Mouse (Mus musculus): ENCODE data around the gene Olfr1214. TPM values are rescaled to one million over a fixed set of nuclear protein-coding genes. Genes with fewer than 3 reads are reported as not detected.
"Not testable (repeated sequence)": the region's sequence is repeated elsewhere in the genome, so short reads cannot be mapped to it uniquely, and the experiment has no call there.

Gene Olfr1214
- polyA plus RNA-seq (2014; fragmentation: Nextera tagmentation; extraction: Ambion mirVana): not detected in 2 replicates

DNA sequence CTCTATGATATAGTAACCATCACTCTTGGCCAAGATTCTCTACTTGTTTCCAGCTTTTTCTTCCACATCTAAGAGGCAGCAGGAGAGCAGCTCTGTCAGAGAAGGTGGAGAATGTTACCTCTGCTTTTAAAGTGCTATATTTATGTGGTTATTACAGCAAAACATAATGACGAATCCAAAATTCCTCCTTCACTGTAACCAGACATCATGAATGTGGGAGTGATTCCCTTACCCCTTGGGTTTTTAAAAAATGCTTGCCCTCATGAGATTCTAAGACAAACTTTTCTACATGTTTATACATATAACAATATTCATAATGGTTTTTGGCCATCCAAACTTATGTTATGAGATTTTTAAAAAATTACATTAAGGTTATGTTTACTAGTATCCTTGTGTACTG lies at the start of gene Olfr1214:
Gene Olfr1214 (minus strand): TSS at position 101 of the 400 bp plus-strand sequence.
- H3K4me3 ChIP-seq (ENCODE audit: low read depth, low read length): no peak within 1 kb of the TSS

DNA sequence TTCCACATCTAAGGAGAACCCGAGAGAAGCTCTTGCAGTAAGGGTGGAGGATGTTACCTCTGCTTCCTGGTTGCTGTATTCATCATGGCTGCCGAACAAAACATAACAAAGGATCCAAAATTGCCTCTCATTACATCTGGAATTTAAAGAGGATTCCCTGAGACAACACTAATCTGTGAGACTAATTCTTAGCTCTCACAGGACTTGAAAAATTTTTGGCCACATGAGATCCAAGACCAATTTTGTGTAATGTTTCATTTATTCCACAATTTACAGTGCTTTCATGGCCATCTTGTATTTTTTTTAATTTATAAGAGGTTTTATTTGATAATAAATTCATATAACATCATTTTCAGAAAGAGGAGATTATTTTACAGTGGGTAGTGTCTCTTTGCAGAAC lies 39.5 kb upstream of the Olfr1214 start, which contains the start of gene Olfr1217:
Gene Olfr1217 (minus strand): TSS at position 101 of the 400 bp plus-strand sequence.
- Histone ChIP-seq H3K4me1 (replicated peaks; ENCODE audit: control insufficient read depth, insufficient read depth, low read length) (no peaks in the 10 kb centered on the region), H3K36me3 (ENCODE audit: control insufficient read depth, insufficient read depth, low read length) (no peaks in the 10 kb centered on the region), H3K27me3 (ENCODE audit: control insufficient read depth, insufficient read depth, low read length) (no peaks in the 10 kb centered on the region), H3K27ac (ENCODE audit: low read depth, low read length) (no peak within 1 kb of the TSS), H3K9me3 (ENCODE audit: control insufficient read depth, low read length) (no peaks in the 10 kb centered on the region), H3K9ac (ENCODE audit: low read depth, low read length) (no peak within 1 kb of the TSS), H3K4me2 (replicated peaks; ENCODE audit: low read depth, low read length) (no peak within 1 kb of the TSS), H3K4me3 (ENCODE audit: low read depth, low read length) (no peak within 1 kb of the TSS)
- no peak for ATAC-seq (ENCODE audit: low FRiP score)
- WGBS: 69% methylated on average over 2 of the region's 2 CpGs
- DNase-seq (ENCODE audit: low spot score): no peak

More for the DNA sequence above, at the start of gene Olfr1214:
- Histone ChIP-seq H3K9ac (ENCODE audit: low read depth, low read length) (no peak within 1 kb of the TSS), H3K9me3 (ENCODE audit: control insufficient read depth, low read length) (no peaks in the 10 kb centered on the region), H3K27ac (ENCODE audit: low read depth, low read length) (no peak within 1 kb of the TSS), H3K27me3 (ENCODE audit: control insufficient read depth, insufficient read depth, low read length) (no peaks in the 10 kb centered on the region), H3K4me2 (replicated peaks; ENCODE audit: low read depth, low read length) (no peak within 1 kb of the TSS), H3K4me1 (replicated peaks; ENCODE audit: control insufficient read depth, insufficient read depth, low read length) (no peaks in the 10 kb centered on the region), H3K36me3 (ENCODE audit: control insufficient read depth, insufficient read depth, low read length) (no peaks in the 10 kb centered on the region)
- DNase-seq (ENCODE audit: low spot score) (no peak), ATAC-seq (ENCODE audit: low FRiP score) (no peak)
- WGBS: 94% methylated on average over 1 of the region's 1 CpGs

DNA sequence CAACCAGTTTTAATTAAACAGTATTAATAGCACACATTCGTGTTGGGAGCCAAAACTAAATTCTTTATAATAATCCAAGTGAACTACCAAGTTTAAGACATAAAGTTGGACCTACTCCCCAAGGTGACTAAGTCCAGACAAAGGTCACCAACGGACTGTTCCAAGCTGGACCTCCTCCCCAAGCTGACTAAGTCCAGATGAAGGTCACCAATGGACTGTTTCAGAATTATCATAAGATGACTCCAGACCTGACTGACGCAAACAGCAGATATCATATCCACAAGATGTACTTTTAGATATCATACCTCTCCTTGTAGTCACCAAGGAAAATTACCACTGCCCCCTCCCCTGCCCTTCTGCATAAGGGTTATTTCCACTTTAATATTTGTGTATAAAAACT lies 29.0 kb upstream of the Olfr1214 start:
- H3K36me3 ChIP-seq (ENCODE audit: control insufficient read depth, insufficient read depth, low read length); H3K9me3 ChIP-seq (ENCODE audit: control insufficient read depth, low read length); H3K27ac ChIP-seq (ENCODE audit: low read depth, low read length); H3K27me3 ChIP-seq (ENCODE audit: control insufficient read depth, insufficient read depth, low read length); H3K4me3 ChIP-seq (ENCODE audit: low read depth, low read length); ATAC-seq (ENCODE audit: low FRiP score); H3K9ac ChIP-seq (ENCODE audit: low read depth, low read length); H3K4me2 ChIP-seq (replicated peaks; ENCODE audit: low read depth, low read length); DNase-seq (ENCODE audit: low spot score); H3K4me1 ChIP-seq (replicated peaks; ENCODE audit: control insufficient read depth, insufficient read depth, low read length): not testable (repeated sequence)
- 74% methylated on average over 3 of the region's 3 CpGs for WGBS

DNA sequence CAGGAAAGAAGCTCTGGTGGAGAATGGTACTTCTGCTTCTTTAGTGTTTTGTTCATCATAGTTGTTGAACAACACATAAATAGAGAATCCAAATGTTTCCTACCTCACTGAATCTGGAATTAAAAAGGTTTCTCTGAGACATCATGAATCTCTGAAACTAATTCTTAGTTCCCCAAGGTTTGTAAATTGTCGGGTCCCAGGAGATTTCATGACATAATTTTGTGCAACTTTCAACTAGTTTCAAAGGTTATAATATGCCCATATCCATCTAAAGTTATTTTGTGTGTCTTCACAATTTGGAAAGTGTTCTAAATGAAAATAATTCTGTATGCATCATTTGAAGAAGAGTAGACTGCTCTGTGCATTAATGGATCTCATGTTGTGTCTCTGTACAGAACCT lies 25.8 kb upstream of the Olfr1214 start, which contains the start of gene Olfr1216:
Gene Olfr1216 (minus strand): TSS at position 101 of the 400 bp plus-strand sequence.
- no peaks in the 10 kb centered on the region for H3K4me1 ChIP-seq (replicated peaks; ENCODE audit: control insufficient read depth, insufficient read depth, low read length)
- 88% methylated on average over 1 of the region's 1 CpGs for WGBS
- no peak within 1 kb of the TSS for H3K27ac ChIP-seq (ENCODE audit: low read depth, low read length)
- H3K9me3 ChIP-seq (ENCODE audit: control insufficient read depth, low read length): no peaks in the 10 kb centered on the region
- H3K9ac ChIP-seq (ENCODE audit: low read depth, low read length): no peak within 1 kb of the TSS
- no peaks in the 10 kb centered on the region for H3K27me3 ChIP-seq (ENCODE audit: control insufficient read depth, insufficient read depth, low read length)
- H3K4me2 ChIP-seq (replicated peaks; ENCODE audit: low read depth, low read length): no peak within 1 kb of the TSS
- ATAC-seq (ENCODE audit: low FRiP score) (no peak), DNase-seq (ENCODE audit: low spot score) (no peak)
- H3K36me3 ChIP-seq (ENCODE audit: control insufficient read depth, insufficient read depth, low read length): no peaks in the 10 kb centered on the region
- no peak within 1 kb of the TSS for H3K4me3 ChIP-seq (ENCODE audit: low read depth, low read length)

DNA sequence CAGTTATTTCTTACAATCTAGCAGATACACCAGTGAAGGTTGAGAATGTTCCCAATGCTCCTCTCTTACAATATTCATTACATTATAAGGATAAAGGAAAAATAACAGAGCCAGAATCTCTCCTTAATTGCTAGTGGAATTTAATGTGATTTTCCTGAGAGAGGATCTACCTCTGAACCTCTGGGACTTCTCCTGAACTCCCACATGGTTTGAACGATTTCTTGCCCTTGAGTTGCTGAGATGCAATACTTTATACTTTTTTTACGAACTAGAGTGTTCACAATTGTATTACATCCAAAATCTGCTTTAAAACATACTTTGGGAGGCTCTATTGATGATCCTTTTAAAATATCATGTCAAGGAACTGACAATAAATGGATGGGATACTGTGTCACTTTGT lies 14.4 kb upstream of the Olfr1214 start, which contains the start of gene Olfr1215:
Gene Olfr1215 (minus strand): TSS at position 101 of the 400 bp plus-strand sequence.
- no peak within 1 kb of the TSS for H3K9ac ChIP-seq (ENCODE audit: low read depth, low read length)
- no peaks in the 10 kb centered on the region for H3K36me3 ChIP-seq (ENCODE audit: control insufficient read depth, insufficient read depth, low read length)
- no peaks in the 10 kb centered on the region for H3K4me1 ChIP-seq (replicated peaks; ENCODE audit: control insufficient read depth, insufficient read depth, low read length)
- H3K4me2 ChIP-seq (replicated peaks; ENCODE audit: low read depth, low read length): no peak within 1 kb of the TSS
- WGBS: 74% methylated on average over 2 of the region's 2 CpGs
- H3K4me3 ChIP-seq (ENCODE audit: low read depth, low read length): no peak within 1 kb of the TSS
- DNase-seq (ENCODE audit: low spot score) (no peak), ATAC-seq (ENCODE audit: low FRiP score) (no peak)
- no peak within 1 kb of the TSS for H3K27ac ChIP-seq (ENCODE audit: low read depth, low read length)
- no peaks in the 10 kb centered on the region for H3K9me3 ChIP-seq (ENCODE audit: control insufficient read depth, low read length)
- H3K27me3 ChIP-seq (ENCODE audit: control insufficient read depth, insufficient read depth, low read length): no peaks in the 10 kb centered on the region

DNA sequence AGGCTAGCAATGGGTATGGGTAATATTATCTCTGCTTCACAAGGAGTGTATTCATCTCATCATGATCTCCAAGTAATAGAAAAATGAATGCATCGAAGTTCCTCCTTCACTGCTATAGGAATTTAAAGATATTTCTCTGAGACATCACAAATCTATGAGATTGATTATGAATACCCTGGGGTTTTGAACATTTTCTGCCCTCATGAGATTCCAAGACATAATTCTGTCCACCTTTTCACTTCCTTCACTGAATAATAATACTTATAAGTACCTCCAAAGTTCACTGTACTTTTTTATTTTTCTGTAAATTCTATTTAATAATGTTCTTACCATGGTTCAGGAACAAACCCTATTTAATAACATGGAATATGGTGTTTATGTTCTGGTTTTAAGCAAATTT lies 12.3 kb downstream of the Olfr1214 start, which contains the start of gene Gm13762:
Gene Gm13762 (minus strand): TSS at position 101 of the 400 bp plus-strand sequence.
- DNase-seq (ENCODE audit: low spot score): no peak
- Histone ChIP-seq H3K4me2 (replicated peaks; ENCODE audit: low read depth, low read length) (no peak within 1 kb of the TSS), H3K27me3 (ENCODE audit: control insufficient read depth, insufficient read depth, low read length) (no peaks in the 10 kb centered on the region), H3K36me3 (ENCODE audit: control insufficient read depth, insufficient read depth, low read length) (no peaks in the 10 kb centered on the region), H3K9ac (ENCODE audit: low read depth, low read length) (no peak within 1 kb of the TSS), H3K9me3 (ENCODE audit: control insufficient read depth, low read length) (no peaks in the 10 kb centered on the region), H3K4me3 (ENCODE audit: low read depth, low read length) (no peak within 1 kb of the TSS), H3K4me1 (replicated peaks; ENCODE audit: control insufficient read depth, insufficient read depth, low read length) (no peaks in the 10 kb centered on the region), H3K27ac (ENCODE audit: low read depth, low read length) (no peak within 1 kb of the TSS)
- WGBS: 84% methylated on average over 1 of the region's 1 CpGs
- ATAC-seq (ENCODE audit: low FRiP score): no peak

DNA sequence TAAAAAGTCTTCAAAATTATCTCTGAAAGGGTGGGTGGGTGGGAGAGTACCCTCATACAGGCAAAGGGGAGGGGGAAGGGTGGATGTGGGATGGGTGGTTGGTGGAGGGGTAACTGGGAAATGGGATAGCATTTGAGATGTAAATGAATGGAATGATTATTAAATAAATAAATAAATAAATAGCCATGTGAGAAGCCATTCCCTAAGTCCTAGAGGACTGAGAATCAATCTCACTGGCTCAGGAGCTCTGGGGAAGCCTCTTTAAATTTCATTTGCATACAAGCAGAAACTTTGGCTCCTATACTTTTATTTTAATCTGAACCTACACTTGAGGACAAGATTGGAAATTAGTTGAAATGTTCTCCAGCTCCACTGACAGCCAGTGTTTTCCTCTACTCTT lies 38.8 kb downstream of the Olfr1214 start, which contains the start of gene Olfr1212:
Gene Olfr1212 (plus strand): TSS at position 301 of the 400 bp plus-strand sequence.
- Histone ChIP-seq H3K4me3 (ENCODE audit: low read depth, low read length) (no peak within 1 kb of the TSS), H3K4me1 (replicated peaks; ENCODE audit: control insufficient read depth, insufficient read depth, low read length) (no peaks in the 10 kb centered on the region)

DNA sequence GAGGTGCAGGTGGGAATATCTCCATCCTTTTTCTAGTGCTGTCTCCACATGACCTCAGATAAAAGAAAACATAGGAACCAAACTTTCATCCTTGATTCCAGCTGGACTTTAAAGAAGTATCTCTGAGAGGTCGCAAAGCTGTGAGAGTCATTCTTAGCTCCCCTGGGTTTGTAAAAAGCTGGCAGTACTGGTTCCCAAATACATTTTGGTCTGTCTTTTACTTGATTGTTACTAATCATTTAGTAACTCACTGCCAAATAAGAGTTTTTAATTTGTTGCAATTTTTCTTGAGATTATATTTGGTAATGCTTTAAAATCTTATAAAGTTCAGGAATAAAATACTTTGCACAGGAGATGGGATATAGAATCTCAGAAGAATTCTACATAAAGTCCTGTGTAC lies 54.4 kb downstream of the Olfr1214 start, which contains the start of gene Olfr1211:
Gene Olfr1211 (minus strand): TSS at position 101 of the 400 bp plus-strand sequence.
- WGBS: 97% methylated on average over 1 of the region's 1 CpGs

More for the DNA sequence above, 38.8 kb downstream of the Olfr1214 start, which contains the start of gene Olfr1212:
- DNase-seq (ENCODE audit: low spot score): no peak
- no peak within 1 kb of the TSS for H3K27ac ChIP-seq (ENCODE audit: low read depth, low read length)
- no peak within 1 kb of the TSS for H3K4me2 ChIP-seq (replicated peaks; ENCODE audit: low read depth, low read length)
- H3K27me3 ChIP-seq (ENCODE audit: control insufficient read depth, insufficient read depth, low read length): no peaks in the 10 kb centered on the region
- ATAC-seq (ENCODE audit: low FRiP score): no peak
- H3K9ac ChIP-seq (ENCODE audit: low read depth, low read length): no peak within 1 kb of the TSS
- H3K9me3 ChIP-seq (ENCODE audit: control insufficient read depth, low read length): no peaks in the 10 kb centered on the region
- H3K36me3 ChIP-seq (ENCODE audit: control insufficient read depth, insufficient read depth, low read length): no peaks in the 10 kb centered on the region

More for the DNA sequence above, 54.4 kb downstream of the Olfr1214 start, which contains the start of gene Olfr1211:
- Histone ChIP-seq H3K27ac (ENCODE audit: low read depth, low read length) (no peak within 1 kb of the TSS), H3K9me3 (ENCODE audit: control insufficient read depth, low read length) (no peaks in the 10 kb centered on the region), H3K4me2 (replicated peaks; ENCODE audit: low read depth, low read length) (no peak within 1 kb of the TSS), H3K9ac (ENCODE audit: low read depth, low read length) (no peak within 1 kb of the TSS), H3K36me3 (ENCODE audit: control insufficient read depth, insufficient read depth, low read length) (no peaks in the 10 kb centered on the region), H3K27me3 (ENCODE audit: control insufficient read depth, insufficient read depth, low read length) (no peaks in the 10 kb centered on the region), H3K4me3 (ENCODE audit: low read depth, low read length) (no peak within 1 kb of the TSS), H3K4me1 (replicated peaks; ENCODE audit: control insufficient read depth, insufficient read depth, low read length) (no peaks in the 10 kb centered on the region)
- ATAC-seq (ENCODE audit: low FRiP score) (no peak), DNase-seq (ENCODE audit: low spot score) (no peak)
